Mouse (Mus musculus): ENCODE data around the gene Srgap1.

The Srgap1 gene

GRCm38 (mm10) chr10:121962053-121962452 is 85.1 kb downstream of the Srgap1 start:
- no peak for DNase-seq (ENCODE audit: low spot score in 2 of 2)

DNA sequence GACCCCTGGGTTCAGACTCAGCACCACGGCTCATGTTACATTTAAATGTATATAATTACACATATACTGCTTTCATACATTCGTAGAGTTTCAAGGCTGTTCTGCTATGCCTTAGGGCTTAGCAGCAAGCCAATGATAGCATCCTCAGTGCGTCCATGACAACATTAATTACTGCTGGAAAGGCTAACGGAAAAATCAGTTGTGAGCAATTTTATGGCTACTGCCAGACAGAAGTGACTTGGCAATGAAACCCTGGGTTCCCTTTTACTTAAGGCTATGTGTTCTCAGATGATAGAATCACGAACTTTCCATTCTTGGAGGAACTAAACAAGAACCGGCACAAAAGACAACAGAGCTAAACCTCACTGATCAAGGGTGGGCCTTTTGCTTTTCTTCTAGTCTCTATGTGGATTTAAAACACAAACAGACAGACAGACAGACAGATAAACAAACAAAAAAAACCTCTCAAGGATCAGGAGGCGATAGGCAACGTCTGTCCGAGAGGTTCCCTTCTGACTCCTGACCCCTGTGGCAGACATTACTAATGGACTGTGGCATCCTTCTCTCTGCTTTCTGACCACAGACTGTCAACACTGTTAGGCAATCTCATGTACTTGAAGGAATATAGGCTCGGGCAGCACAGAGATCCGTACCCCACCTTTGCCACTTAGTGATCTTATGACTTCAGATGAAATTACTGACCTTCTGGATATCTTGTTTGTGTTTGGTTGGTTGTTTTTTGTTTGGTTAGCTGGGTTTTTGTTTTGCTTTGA is 85.8 kb downstream of the Srgap1 start:
- DNase-seq (ENCODE audit: low spot score in 2 of 2), result no peak

GRCm38 (mm10) chr10:121958741-121959140 is 88.4 kb downstream of the Srgap1 start:
- DNase-seq (ENCODE audit: low spot score in 2 of 2), result no peak

DNA sequence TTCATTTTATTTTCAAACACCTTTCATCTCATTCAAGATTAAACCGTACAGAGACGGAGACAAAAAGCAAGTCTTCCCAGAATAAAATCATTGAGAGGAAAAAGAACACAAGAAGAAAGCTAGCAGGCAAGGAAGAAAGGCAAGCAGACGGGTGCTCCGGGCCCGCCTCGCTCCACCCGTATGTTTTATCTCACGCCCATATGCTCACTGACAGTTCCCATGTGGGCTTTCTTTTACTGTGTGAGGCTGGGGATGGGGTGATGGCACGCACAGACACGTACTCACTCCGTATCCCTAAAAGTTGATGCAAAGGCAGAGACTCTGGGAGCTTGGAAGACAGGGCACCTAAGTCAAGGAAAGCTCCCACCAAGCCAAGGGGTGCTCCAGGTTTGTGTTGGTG is 90.6 kb downstream of the Srgap1 start:
- DNase-seq (ENCODE audit: low spot score in 2 of 2), result no peak

DNA sequence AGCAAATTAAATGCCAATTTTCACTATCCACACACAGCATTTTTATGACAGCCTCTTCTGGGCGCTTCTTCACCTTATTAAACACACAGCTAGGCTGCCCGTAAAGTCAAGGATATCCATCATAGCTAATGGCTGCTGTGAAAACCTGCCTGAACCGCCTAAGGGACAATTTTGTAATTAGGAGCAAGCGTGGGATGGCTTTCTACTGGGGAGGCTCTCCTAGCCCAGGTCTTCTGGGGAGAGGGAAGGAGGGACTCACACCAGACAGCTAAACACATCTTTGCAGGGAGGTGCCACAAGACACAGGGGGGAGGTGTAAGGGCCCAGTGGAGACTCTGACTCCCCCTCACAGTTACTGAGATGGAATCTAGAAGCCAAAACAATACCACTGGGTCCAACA is 91.4 kb downstream of the Srgap1 start:
- DNase-seq (ENCODE audit: low spot score in 2 of 2), result no peak

GRCm38 (mm10) chr10:121954877-121955276 is 92.2 kb downstream of the Srgap1 start:
- DNase-seq (ENCODE audit: low spot score in 2 of 2), result no peak

GRCm38 (mm10) chr10:121953041-121953440 is 94.1 kb downstream of the Srgap1 start:
- DNase-seq (ENCODE audit: low spot score in 2 of 2), result no peak

- no peak for DNase-seq (ENCODE audit: low spot score in 2 of 2)
Observed at GRCm38 (mm10) chr10:121946173-121946572, 100.9 kb downstream of the Srgap1 start.

DNA sequence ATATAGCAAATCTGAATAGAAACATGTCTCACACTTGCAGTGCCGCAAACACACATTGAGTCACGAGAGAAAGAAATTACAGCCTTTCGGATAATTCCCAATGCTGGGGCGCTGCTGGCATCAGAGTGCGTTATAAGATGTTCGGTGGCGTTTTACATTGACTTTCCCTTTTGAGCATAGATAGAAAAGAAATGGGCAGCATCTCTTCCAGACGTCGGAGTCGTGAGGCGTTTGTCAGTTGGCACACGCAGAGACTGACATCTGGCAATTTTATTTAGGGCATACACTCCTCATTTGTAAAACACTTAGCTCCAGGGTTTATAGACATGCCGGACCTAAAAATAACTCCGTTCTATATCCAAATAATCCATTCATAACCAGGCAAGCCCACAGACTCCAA is 115.2 kb downstream of the Srgap1 start:
- DNase-seq (ENCODE audit: low spot score in 2 of 2), result no peak

DNA sequence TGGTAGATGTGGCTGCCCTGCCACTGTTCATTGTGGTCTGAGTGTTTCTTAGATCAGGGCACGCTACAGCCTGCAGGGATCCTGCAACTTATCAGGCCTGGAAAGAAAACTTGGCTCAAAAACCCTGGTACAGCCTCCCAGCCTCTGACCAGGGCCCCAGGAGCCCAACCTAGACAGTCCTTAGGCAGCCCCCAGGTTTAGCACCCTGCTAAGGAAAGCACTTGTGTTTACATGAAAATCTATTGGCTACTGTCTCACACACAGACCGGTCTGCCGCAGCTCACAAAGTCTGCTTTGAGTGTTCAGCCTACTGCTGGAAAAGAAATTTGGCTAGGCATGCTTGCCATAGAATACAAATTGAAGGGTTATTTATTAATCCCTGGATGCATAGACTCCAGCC is 121.0 kb downstream of the Srgap1 start:
- DNase-seq (ENCODE audit: low spot score in 2 of 2), result no peak

DNA sequence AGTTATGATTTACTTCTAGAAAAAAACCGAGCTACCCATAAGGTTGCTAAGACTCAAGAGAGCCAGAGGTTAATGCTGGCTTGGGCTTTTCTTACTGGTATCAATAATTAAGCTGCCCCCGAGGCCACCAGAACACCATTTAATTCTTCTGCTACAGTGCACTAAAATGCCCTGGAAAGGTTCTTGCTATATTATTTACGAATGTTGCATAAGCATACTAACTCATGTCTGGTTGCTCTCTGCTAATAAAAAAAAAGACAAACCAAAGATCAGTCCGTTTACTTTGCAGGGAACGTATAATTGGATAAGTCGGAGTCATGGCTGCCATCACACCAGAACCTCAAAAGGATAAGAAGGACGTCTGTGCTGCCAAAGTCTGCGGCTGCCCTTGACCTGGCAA is 128.1 kb downstream of the Srgap1 start:
- DNase-seq (ENCODE audit: low spot score in 2 of 2), result no peak

- DNase-seq (ENCODE audit: low spot score in 2 of 2), result no peak
Observed at GRCm38 (mm10) chr10:121918579-121918978, 128.5 kb downstream of the Srgap1 start.

GRCm38 (mm10) chr10:121915530-121915929 is 131.6 kb downstream of the Srgap1 start:
- DNase-seq (ENCODE audit: low spot score in 2 of 2), result no peak

- DNase-seq (ENCODE audit: low spot score in 2 of 2), result no peak
Observed at GRCm38 (mm10) chr10:121904137-121904536, 143.0 kb downstream of the Srgap1 start.

DNA sequence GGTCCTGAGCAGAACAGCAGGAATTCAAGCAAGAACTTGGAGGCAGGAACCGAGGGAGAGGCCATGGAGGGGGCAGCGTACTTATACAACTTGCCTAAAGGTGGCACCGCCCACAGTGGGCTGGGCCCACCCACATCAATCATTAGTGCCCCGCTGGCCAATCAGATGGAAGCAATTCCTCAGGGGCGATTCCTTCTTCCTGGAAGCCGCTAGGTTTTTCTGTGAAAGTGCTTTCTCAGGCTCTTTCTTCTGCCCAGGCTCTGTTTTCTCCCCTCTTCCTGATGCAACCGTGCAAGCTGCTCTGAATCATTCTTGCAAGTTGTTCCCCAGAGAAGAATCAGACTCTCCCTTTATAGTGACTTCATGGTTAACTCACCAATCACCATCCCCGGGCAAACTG is 144.5 kb downstream of the Srgap1 start:
- DNase-seq (ENCODE audit: low spot score in 2 of 2), result no peak

DNA sequence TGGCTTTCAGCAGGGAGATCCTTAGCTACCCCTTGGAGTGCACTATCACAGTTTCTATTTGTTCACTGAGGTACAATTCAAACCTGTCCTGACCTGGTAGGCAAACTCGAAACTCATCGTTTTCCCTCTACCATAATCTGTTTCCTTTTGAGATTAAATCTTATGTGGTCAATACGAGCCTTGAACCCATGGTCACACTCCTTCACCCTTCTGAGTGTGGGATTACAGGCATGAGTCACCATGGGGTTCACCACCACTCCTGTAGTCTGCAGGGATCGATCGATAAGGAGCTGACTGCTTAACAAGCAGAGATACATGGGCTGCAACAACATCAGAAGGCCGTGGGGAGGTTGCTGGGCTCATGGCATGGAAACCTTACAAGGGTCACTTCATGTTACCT is 146.3 kb downstream of the Srgap1 start:
- DNase-seq (ENCODE audit: low spot score in 2 of 2), result no peak

DNA sequence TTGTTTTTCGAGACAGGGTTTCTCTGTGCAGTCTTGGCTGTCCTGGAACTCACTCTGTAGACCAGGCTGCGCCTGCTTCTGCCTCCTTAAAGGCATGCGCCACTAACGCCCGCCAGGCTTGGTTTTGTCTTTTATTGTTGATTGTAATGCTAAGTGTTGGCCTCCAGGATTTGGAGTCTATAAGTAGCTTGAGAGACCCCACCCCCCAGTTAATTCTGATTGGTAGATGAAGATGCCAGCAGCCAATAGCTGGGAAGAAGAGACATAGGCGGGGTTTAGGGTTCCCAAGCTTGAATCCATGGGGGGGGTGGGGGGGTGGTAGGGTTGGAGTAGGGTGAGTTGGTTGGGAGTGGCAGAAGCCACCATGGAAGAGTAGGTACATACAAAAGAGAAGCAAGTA is 147.4 kb downstream of the Srgap1 start:
- DNase-seq (ENCODE audit: low spot score in 2 of 2), result no peak

DNA sequence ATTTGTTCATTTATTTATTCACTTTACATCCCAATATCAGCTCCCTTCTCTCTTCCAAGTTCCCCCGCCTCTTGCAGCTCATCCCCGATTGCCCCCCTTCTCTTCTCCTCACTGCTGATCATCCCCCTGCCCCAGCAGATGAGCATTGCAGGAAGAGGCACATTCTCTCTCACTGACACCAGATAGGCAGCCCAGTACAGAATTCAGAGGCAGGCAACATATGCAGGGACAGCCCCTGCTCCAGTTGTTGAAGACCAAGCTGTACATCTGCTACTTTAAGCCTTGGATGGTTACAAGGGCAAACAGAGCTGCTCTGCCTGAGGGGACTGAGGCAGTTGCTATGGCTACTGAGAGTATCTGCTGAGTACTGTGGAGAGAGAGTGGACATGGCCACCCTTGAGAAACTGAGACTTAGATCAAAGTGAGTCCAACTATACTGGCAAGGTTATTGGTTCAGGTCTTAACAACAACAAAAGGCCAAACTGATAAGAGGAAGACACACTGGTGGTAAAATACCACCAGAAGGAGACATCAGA is 149.2 kb downstream of the Srgap1 start:
- no peak for DNase-seq (ENCODE audit: low spot score in 2 of 2)

DNA sequence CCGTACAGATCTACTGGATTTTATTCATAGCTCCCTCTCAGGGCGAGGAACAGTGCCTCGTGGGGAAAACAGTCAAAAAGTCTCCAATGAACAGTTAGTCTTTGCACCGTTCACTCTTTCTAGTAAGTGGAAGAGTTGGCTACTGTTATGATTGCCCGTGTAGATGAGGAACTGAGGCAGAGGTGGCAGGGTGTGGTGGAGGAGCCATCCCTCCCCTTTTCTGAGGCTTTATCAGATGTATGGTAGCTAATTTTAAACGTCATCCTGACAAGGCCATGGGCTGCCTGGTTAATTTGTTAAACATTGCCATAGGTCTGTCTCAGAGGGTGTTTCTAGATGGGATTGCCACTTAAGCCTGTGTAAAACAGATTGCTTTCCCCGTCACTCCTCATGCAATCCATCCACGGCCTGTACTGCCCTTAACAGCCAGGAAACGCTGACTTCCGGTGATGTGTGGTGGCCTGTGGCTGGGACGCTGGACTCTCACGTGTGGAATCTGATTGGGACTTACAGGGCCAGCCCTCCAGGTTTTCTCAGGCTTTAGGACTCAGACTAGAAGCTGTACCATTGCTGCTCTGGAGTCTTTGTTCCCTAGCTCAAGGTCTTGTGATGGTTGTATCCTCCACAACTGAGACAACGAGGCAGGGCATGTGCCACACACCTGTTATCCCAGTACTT is 155.6 kb downstream of the Srgap1 start:
- no peak for DNase-seq (ENCODE audit: low spot score in 2 of 2)

GRCm38 (mm10) chr10:121890061-121890460 is 157.1 kb downstream of the Srgap1 start:
- no peak for DNase-seq (ENCODE audit: low spot score in 2 of 2)

DNA sequence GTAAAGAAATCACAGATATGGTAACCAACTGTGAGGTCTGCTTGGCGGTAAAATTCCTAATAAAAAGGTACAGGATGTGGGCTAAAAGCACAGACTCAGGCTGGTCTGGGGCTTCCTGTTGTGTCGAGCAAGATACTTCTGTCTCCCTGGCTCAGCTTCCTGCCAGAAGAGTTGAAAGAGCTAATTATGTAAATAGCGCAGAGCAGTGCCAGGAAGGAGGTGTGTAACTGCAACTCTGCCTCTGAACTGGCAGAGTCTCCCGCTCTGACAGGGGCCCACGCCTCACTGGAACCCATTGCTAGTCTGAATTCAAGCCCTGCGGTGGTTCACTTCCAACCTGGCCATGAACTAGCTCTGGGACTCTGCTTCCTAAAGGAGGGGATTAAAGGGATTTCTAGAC is 160.3 kb downstream of the Srgap1 start:
- peak; percentile 18 to 32 for DNase-seq (ENCODE audit: low spot score in 2 of 2)

- DNase-seq (ENCODE audit: low spot score in 2 of 2), result no peak
Observed at GRCm38 (mm10) chr10:121885512-121886218, 161.4 kb downstream of the Srgap1 start.

- DNase-seq (ENCODE audit: low spot score in 2 of 2), result no peak
Observed at GRCm38 (mm10) chr10:121882461-121882860, 164.7 kb downstream of the Srgap1 start.

All from spleen, postnatal 36 days (tissue).